Mouse (Mus musculus) testis, adult 2 months (tissue): Measurements from ENCODE around the gene Cercam. TPM values are rescaled to one million over a fixed set of nuclear protein-coding genes. Genes with fewer than 3 reads are reported as not detected.
"Not testable (repeated sequence)": the region's sequence is repeated elsewhere in the genome, so short reads cannot be mapped to it uniquely, and the experiment has no call there.

Experiments used
- H3K27ac ChIP-seq: fragments of 200-500 bp; 2 replicates; pipeline ENCODE4 v1.5.1; 2012; ENCODE audit warnings: low read depth, low read length; ENCODE audit not compliant: control insufficient read depth, insufficient read depth
- H3K27me3 ChIP-seq: fragments of 200-500 bp; 2 replicates; pipeline ENCODE4 v1.6.1; 2012; ENCODE audit warnings: mild to moderate bottlenecking, low read length, moderate library complexity; ENCODE audit not compliant: control insufficient read depth, insufficient read depth
- H3K36me3 ChIP-seq: fragments of 200-500 bp; 2 replicates; pipeline ENCODE4 v1.6.1; 2012; ENCODE audit warnings: mild to moderate bottlenecking, low read length; ENCODE audit not compliant: control insufficient read depth, insufficient read depth
- H3K4me1 ChIP-seq: fragments of 200-500 bp; 2 replicates; pipeline ENCODE4 v1.6.1; 2012; ENCODE audit warnings: low read length; ENCODE audit not compliant: control insufficient read depth, insufficient read depth
- H3K4me3 ChIP-seq: fragments of 200-500 bp; 2 replicates; pipeline ENCODE4 v1.5.1; 2012; ENCODE audit warnings: low read depth, mild to moderate bottlenecking, low read length, moderate library complexity, mixed read lengths; ENCODE audit not compliant: control insufficient read depth
- CTCF ChIP-seq: fragments of 200-500 bp; IDR thresholded peaks from 2 replicates; pipeline ENCODE4 v1.5.1; 2012; ENCODE audit warnings: low read depth, mild to moderate bottlenecking, inconsistent platforms, low read length, moderate library complexity; ENCODE audit not compliant: control insufficient read depth, insufficient read depth, insufficient replicate concordance
- POLR2A ChIP-seq: fragments of 200-500 bp; IDR thresholded peaks from 2 replicates; pipeline ENCODE4 v1.6.1; 2012; ENCODE audit warnings: low read depth, mild to moderate bottlenecking, inconsistent platforms, low read length, moderate library complexity; ENCODE audit not compliant: control insufficient read depth
- polyA plus RNA-seq: library from polyadenylated mRNA; depleted of rRNA; stranded (reverse); fragments of >200 nt; gene quantifications from 2 replicates; pipeline ENCODE4 v1.2.3, GENCODE M21; 2012

Gene Cercam
- polyA plus RNA-seq, 1 experiment: 10.1 TPM

- H3K4me3 ChIP-seq: peak overlapping the region; percentile 72
- no peaks in the 10 kb centered on the region for H3K27me3 ChIP-seq
- TF ChIP-seq CTCF: no peak
- no peak for TF ChIP-seq POLR2A
- H3K4me1 ChIP-seq: peaks cover 10% of the 10 kb centered on the region
- no peaks in the 10 kb centered on the region for H3K36me3 ChIP-seq
- H3K27ac ChIP-seq: peak overlapping the region; percentile 47; the same call in 1 of the 2 replicates
These were observed 885 bp downstream of the Cercam start for GRCm38 (mm10) chr2:29869646-29870451.

GRCm38 (mm10) chr2:29872581-29873295 lies 3.8 kb downstream of the Cercam start:
- Histone ChIP-seq H3K36me3 (no peaks in the 10 kb centered on the region), H3K4me1 (peaks cover 10% of the 10 kb centered on the region), H3K27me3 (no peaks in the 10 kb centered on the region), H3K27ac (no peak overlapping the region), H3K4me3 (no peak overlapping the region)
- TF ChIP-seq CTCF (no peak), POLR2A (no peak)

DNA sequence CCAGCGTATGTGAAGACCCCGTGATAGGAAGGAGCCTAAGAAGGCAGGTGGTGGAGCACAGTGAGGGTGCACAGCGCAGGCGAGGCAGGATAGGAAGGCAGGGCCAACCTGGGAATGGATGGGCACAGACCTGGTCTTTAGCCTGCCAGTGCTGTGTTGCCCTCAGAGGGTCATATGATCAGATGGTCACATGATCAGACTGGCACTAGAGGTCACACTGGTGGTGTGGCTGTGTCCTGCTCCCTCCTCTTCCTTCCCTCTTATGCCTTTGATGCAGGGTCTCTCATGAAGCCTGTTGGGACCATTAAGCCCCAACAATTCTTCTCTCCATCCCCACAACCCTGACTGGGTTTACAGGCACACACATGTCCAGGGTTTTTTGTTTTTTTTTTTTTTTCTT lies 4.8 kb downstream of the Cercam start:
- Histone ChIP-seq H3K4me3 (no peak overlapping the region), H3K27me3 (no peaks in the 10 kb centered on the region), H3K36me3 (no peaks in the 10 kb centered on the region), H3K27ac (no peak overlapping the region), H3K4me1 (peaks cover 10% of the 10 kb centered on the region)
- TF ChIP-seq POLR2A (no peak), CTCF (no peak)

DNA sequence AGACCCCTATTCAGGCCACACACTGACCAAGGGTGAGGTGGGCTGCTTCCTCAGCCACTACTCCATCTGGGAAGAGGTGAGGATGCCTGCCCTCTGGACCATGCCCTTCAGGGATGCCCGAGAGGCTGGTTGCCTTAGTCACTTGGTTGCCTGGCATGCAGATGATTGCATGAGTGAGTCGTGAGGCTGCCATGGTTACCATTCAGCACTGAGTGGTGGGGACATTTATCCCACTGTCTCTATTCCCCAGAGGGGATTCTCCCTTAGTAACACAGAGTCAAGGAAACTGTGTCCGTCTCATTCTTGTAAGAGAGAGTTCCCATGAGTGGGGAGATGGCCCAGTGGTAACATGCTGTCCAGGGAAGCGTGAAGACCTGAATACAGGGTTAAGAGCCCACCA lies 9.1 kb downstream of the Cercam start:
- H3K27me3 ChIP-seq: no peaks in the 10 kb centered on the region
- TF ChIP-seq CTCF (no peak), POLR2A (no peak)
- no peak overlapping the region for H3K27ac ChIP-seq
- no peaks in the 10 kb centered on the region for H3K36me3 ChIP-seq
- H3K4me1 ChIP-seq: 0 out of 2 replicates have a peak, but pooled peaks cover 2% of the 10 kb centered on the region
- no peak overlapping the region for H3K4me3 ChIP-seq

GRCm38 (mm10) chr2:29879191-29879590 lies 10.2 kb downstream of the Cercam start:
- Histone ChIP-seq H3K36me3 (no peaks in the 10 kb centered on the region), H3K4me1 (0 out of 2 replicates have a peak, but pooled peaks cover 2% of the 10 kb centered on the region), H3K4me3 (no peak overlapping the region), H3K27ac (peak overlapping the region; percentile 65), H3K27me3 (no peaks in the 10 kb centered on the region)
- TF ChIP-seq POLR2A: no peak
- no peak for TF ChIP-seq CTCF

DNA sequence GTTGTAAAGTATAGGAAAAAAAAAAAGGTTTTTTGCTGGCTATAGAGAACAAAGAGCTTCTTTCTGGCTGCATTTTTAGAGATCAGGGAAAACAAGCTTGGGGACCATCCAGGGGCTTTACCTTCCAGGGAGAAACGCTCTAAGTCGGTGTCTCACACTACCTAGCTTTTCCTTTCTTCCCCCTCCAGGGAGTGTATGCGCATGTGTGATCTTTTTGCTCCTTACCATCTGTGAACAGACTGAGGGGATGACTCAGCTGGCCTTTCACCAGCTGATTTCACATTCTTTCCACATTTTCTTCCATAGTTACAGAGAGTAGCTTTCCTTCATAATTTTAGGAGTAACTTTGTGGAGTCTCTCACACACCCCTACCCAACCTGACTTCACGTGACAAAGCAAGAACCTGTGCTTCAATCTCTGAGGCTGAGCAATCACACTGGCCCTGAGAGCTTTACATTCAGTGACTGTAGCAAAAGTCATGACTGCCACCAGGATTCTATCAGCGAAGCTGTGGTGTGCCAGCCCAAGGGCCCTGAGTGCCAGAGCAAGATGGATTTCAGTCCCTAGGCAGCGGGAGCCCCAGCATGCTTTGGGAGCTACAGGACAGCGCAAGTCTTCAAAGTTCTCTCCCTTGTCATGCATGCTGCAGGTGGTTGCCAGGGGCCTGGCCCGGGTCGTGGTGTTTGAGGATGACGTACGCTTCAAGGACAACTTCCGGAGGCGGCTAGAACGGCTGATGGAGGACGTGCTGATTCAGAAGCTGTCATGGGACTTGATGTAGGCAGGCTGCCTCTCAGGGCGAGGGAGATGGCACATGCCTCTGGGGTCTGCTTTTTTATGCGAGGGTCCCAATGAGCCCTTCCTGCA lies 11.2 kb downstream of the Cercam start:
- H3K27ac ChIP-seq: peak overlapping the region; percentile 83
- TF ChIP-seq POLR2A: no peak
- TF ChIP-seq CTCF: no peak
- H3K36me3 ChIP-seq: no peaks in the 10 kb centered on the region
- no peak overlapping the region for H3K4me3 ChIP-seq
- no peaks in the 10 kb centered on the region for H3K27me3 ChIP-seq
- 0 out of 2 replicates have a peak, but pooled peaks cover 2% of the 10 kb centered on the region for H3K4me1 ChIP-seq

GRCm38 (mm10) chr2:29886659-29887292 lies 17.8 kb downstream of the Cercam start:
- not testable (repeated sequence) for H3K27ac ChIP-seq, H3K27me3 ChIP-seq, H3K4me3 ChIP-seq

More at GRCm38 (mm10) chr2:29886659-29887292, 17.8 kb downstream of the Cercam start:
- H3K4me1 ChIP-seq: peaks cover 12% of the 10 kb centered on the region
- not testable (repeated sequence) for H3K36me3 ChIP-seq
